Mouse (Mus musculus) lung, embryonic 16.5 days (tissue): ENCODE measurements around the gene Tstd1. TPM values are rescaled to one million over a fixed set of nuclear protein-coding genes. Genes with fewer than 3 reads are reported as not detected.

Experiments
- ATAC-seq: fragments of 200-750 bp; cut with Nextera tagmentation; 2 replicates; pipeline ENCODE4 v1.8.0; 2017; ENCODE audit warnings: low read depth, mild to moderate bottlenecking, moderate library complexity
- H3K27ac ChIP-seq: fragments of 300-500 bp; sonication (generic); 2 replicates; pipeline ENCODE4 v1.5.1; 2014; ENCODE audit warnings: mild to moderate bottlenecking, control low read depth, low read length
- H3K27me3 ChIP-seq: fragments of 300-500 bp; sonication (generic); 2 replicates; pipeline ENCODE4 v1.6.1; 2014; ENCODE audit warnings: low read depth, low read length, mixed read lengths; ENCODE audit not compliant: control insufficient read depth, insufficient read depth
- H3K36me3 ChIP-seq: fragments of 300-500 bp; sonication (generic); 2 replicates; pipeline ENCODE4 v1.6.1; 2014; ENCODE audit warnings: low read length; ENCODE audit not compliant: control insufficient read depth, insufficient read depth
- H3K4me1 ChIP-seq: fragments of 300-500 bp; sonication (generic); replicated peaks from 2 replicates; pipeline ENCODE4 v1.6.1; 2014; ENCODE audit warnings: low read length, mixed read lengths; ENCODE audit not compliant: control insufficient read depth, insufficient read depth
- H3K4me2 ChIP-seq: fragments of 300-500 bp; sonication (generic); 2 replicates; pipeline ENCODE4 v1.6.1; 2014; ENCODE audit warnings: low read depth, low read length, control low read depth
- H3K4me3 ChIP-seq: fragments of 300-500 bp; sonication (generic); 2 replicates; pipeline ENCODE4 v1.5.1; 2014; ENCODE audit warnings: mild to moderate bottlenecking, low read length, control low read depth
- H3K9ac ChIP-seq: fragments of 300-500 bp; sonication (generic); 2 replicates; pipeline ENCODE4 v1.6.1; 2014; ENCODE audit warnings: low read length, control low read depth
- H3K9me3 ChIP-seq: fragments of 300-500 bp; sonication (generic); 2 replicates; pipeline ENCODE4 v1.6.1; 2016; ENCODE audit warnings: low read length; ENCODE audit not compliant: control insufficient read depth
- WGBS: fragments of 180-500 bp; shearing (Covaris S2); extraction: QIAGEN DNeasy Blood & Tissue Kit; methylation state at CpG from one replicate; pipeline ENCODE4 v1.1.7; 2014; 5-methylcytosine and 5-hydroxymethylcytosine counted together
- polyA plus RNA-seq: library from polyadenylated mRNA; unstranded; fragments of >200 nt; fragmentation: Nextera tagmentation; extraction: Ambion mirVana; gene quantifications from 2 replicates; pipeline ENCODE4 v1.2.1, GENCODE M21; 2015

Tstd1 gene
- polyA plus RNA-seq, 1 experiment from 2014 or later, result 8.4 TPM

- H3K4me3 ChIP-seq, result peak overlapping the region; percentile 67
- H3K9me3 ChIP-seq, result no peaks in the 10 kb centered on the region
- peak overlapping the region; percentile 60 for H3K4me2 ChIP-seq
- peak overlapping the region; percentile 88 for H3K9ac ChIP-seq
- H3K36me3 ChIP-seq, result peaks cover 7% of the 10 kb centered on the region
- H3K4me1 ChIP-seq, result peaks cover 11% of the 10 kb centered on the region
- H3K27me3 ChIP-seq, result no peaks in the 10 kb centered on the region
- under 1% methylated on average over 27 of the region's 39 CpGs for WGBS
- peak overlapping the region; percentile 93 for H3K27ac ChIP-seq
- ATAC-seq, result peak; percentile 78
Measured at GRCm38 (mm10) chr1:171411492-171411941, 7.2 kb upstream of the Tstd1 start.

DNA sequence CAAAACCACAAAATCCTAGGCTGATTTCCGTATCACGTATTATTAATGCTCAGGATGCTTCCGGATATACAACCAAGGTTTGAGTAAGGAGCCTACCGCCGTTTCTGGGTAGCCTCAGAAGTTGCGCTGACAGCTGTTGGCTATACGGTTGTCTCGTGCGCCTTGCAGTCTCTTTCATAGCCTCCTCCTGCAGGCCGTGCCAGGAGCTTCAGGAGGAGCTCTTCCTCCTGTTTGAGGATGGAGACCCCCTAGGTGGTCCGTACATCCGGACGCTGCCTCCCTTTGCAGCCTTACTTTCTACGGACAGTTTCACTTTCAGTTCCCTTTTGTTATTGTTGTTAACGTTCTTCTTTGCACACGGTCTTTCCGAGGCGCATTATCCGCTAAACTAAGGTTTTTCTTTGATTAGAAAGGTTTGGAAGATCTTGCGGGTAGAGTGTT, 6.7 kb upstream of the Tstd1 start:
- Histone ChIP-seq H3K4me3 (peak overlapping the region; percentile 67), H3K9me3 (no peaks in the 10 kb centered on the region), H3K9ac (peak overlapping the region; percentile 88), H3K27ac (peak overlapping the region; percentile 93), H3K4me1 (peaks cover 11% of the 10 kb centered on the region), H3K27me3 (no peaks in the 10 kb centered on the region), H3K36me3 (peaks cover 11% of the 10 kb centered on the region), H3K4me2 (peak overlapping the region; percentile 60)
- ATAC-seq, result peak; percentile 12; the same call in 1 of the 2 replicates
- WGBS, result under 1% methylated on average over 20 of the region's 20 CpGs

GRCm38 (mm10) chr1:171412446-171412845, 6.2 kb upstream of the Tstd1 start:
- Histone ChIP-seq H3K27ac (peak overlapping the region; percentile 93; the same call in 1 of the 2 replicates), H3K4me2 (peak overlapping the region; percentile 60), H3K9me3 (no peaks in the 10 kb centered on the region), H3K4me1 (peaks cover 11% of the 10 kb centered on the region), H3K4me3 (peak overlapping the region; percentile 67), H3K9ac (peak overlapping the region; percentile 88), H3K27me3 (no peaks in the 10 kb centered on the region), H3K36me3 (peaks cover 14% of the 10 kb centered on the region)
- 51% methylated on average over 3 of the region's 3 CpGs for WGBS
- ATAC-seq, result no peak

DNA sequence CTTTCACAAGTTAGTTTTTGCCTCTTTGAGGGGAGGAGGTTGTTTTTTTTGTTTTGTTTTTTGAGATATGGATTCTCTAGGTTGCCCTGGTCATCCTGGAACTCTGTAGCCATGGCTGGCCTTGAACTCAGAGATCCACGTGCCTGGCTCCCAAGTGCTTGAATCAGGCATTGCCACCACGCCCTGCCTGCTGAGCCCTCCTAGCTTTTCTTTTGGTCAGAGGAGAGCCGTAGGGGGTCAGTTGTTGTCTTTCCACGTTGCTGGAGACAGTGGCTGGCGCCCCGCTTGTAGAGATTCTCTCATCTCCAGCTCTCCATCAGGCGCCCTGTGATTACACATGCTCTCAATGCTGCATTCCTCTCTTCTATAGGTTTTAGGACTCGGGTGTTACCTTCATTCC, 5.1 kb upstream of the Tstd1 start:
- no peak for ATAC-seq
- H3K4me2 ChIP-seq, result no peak overlapping the region
- peaks cover 17% of the 10 kb centered on the region for H3K36me3 ChIP-seq
- no peaks in the 10 kb centered on the region for H3K9me3 ChIP-seq
- H3K27ac ChIP-seq, result no peak overlapping the region
- peaks cover 11% of the 10 kb centered on the region for H3K4me1 ChIP-seq
- no peak overlapping the region for H3K9ac ChIP-seq
- 72% methylated on average over 8 of the region's 8 CpGs for WGBS
- no peaks in the 10 kb centered on the region for H3K27me3 ChIP-seq
- H3K4me3 ChIP-seq, result no peak overlapping the region

GRCm38 (mm10) chr1:171419291-171419882, 715 bp downstream of the Tstd1 start:
- H3K36me3 ChIP-seq, result peaks cover 22% of the 10 kb centered on the region
- H3K27me3 ChIP-seq, result no peaks in the 10 kb centered on the region
- WGBS, result 49% methylated on average over 12 of the region's 12 CpGs
- H3K27ac ChIP-seq, result peak overlapping the region; percentile 64
- H3K4me2 ChIP-seq, result no peak overlapping the region
- H3K9ac ChIP-seq, result no peak overlapping the region
- peaks cover 10% of the 10 kb centered on the region for H3K4me1 ChIP-seq
- H3K9me3 ChIP-seq, result no peaks in the 10 kb centered on the region
- peak; percentile 72 for ATAC-seq
- no peak overlapping the region for H3K4me3 ChIP-seq

DNA sequence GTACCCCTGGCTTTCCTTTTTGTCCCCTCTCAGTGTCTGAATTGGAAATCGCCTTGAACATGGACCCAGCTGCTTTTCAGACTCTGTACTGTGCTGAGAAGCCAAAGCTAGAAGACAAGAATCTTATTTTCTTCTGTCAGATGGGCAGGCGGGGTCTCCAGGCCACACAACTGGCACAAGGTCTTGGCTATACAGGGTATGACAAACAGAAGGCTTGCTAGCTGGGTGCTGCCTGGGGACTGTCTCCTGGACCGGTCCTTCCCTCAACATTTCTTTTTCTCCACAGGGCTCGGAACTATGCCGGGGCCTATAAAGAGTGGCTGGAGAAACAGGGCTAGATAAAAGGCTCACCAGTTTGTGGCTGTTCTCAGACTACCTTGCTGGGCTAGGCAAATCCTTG, 1.2 kb downstream of the Tstd1 start:
- Histone ChIP-seq H3K27ac (peak overlapping the region; percentile 10), H3K9ac (no peak overlapping the region), H3K4me2 (no peak overlapping the region), H3K4me3 (no peak overlapping the region), H3K4me1 (peaks cover 10% of the 10 kb centered on the region), H3K9me3 (no peaks in the 10 kb centered on the region), H3K36me3 (peaks cover 22% of the 10 kb centered on the region), H3K27me3 (no peaks in the 10 kb centered on the region)
- ATAC-seq, result no peak
- WGBS, result 68% methylated on average over 5 of the region's 5 CpGs

- H3K36me3 ChIP-seq, result peaks cover 9% of the 10 kb centered on the region; the same call in 1 of the 2 replicates
Measured at GRCm38 (mm10) chr1:171422504-171423095, 3.9 kb downstream of the Tstd1 start.

GRCm38 (mm10) chr1:171424638-171425037, 6.0 kb downstream of the Tstd1 start:
- WGBS, result 37% methylated on average over 5 of the region's 5 CpGs
- no peak overlapping the region for H3K27ac ChIP-seq

More at GRCm38 (mm10) chr1:171422504-171423095, 3.9 kb downstream of the Tstd1 start:
- 0 out of 2 replicates have a peak overlapping the region, but pooled peaks have one; percentile 7 for H3K27ac ChIP-seq
- H3K9ac ChIP-seq, result no peak overlapping the region
- 67% methylated on average over 8 of the region's 8 CpGs for WGBS
- H3K4me3 ChIP-seq, result no peak overlapping the region
- H3K4me2 ChIP-seq, result no peak overlapping the region
- 0 out of 2 replicates have a peak, but pooled peaks have one; percentile 29 for ATAC-seq
- no peaks in the 10 kb centered on the region for H3K9me3 ChIP-seq
- peaks cover 14% of the 10 kb centered on the region for H3K4me1 ChIP-seq
- H3K27me3 ChIP-seq, result no peaks in the 10 kb centered on the region

GRCm38 (mm10) chr1:171425126-171425525, 6.5 kb downstream of the Tstd1 start:
- H3K4me2 ChIP-seq, result no peak overlapping the region
- H3K9me3 ChIP-seq, result no peaks in the 10 kb centered on the region
- 0 out of 2 replicates have a peak, but pooled peaks have one; percentile 22 for ATAC-seq
- H3K9ac ChIP-seq, result no peak overlapping the region
- no peaks in the 10 kb centered on the region for H3K27me3 ChIP-seq
- H3K4me3 ChIP-seq, result no peak overlapping the region
- peaks cover 7% of the 10 kb centered on the region for H3K4me1 ChIP-seq
- H3K27ac ChIP-seq, result no peak overlapping the region
- 28% methylated on average over 4 of the region's 4 CpGs for WGBS
- no peaks in the 10 kb centered on the region for H3K36me3 ChIP-seq

More at GRCm38 (mm10) chr1:171424638-171425037, 6.0 kb downstream of the Tstd1 start:
- Histone ChIP-seq H3K4me2 (no peak overlapping the region), H3K27me3 (no peaks in the 10 kb centered on the region), H3K9me3 (no peaks in the 10 kb centered on the region), H3K4me1 (peaks cover 7% of the 10 kb centered on the region), H3K4me3 (no peak overlapping the region), H3K9ac (no peak overlapping the region), H3K36me3 (no peaks in the 10 kb centered on the region)
- ATAC-seq, result no peak
